Mouse (Mus musculus): ENCODE measurements around the gene Stip1.
"Not testable (repeated sequence)": the region's sequence is repeated elsewhere in the genome, so short reads cannot be mapped to it uniquely, and the experiment has no call there.

Gene Stip1

DNA sequence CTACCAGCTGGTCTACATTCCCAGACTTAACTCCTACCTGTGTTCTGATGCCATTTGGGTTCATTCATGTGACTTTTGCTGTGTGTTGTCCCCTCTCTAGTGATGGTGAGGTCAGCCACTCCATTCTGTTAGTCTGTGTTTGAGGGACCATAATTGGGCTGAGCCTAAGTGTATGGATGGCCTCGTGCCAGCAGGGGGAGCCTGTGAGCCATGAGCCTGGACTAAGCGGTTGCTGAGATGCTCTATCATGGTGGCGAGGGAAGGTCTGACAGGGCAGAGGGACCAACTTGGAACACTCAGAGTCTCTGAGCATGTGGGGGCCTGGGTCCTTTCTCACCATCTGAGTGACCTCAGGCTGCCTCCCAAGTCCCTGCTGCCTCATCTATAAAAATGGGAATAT is 24.8 kb upstream of the Stip1 start:
- DNase-seq (ENCODE audit: low spot score in 2 of 2), result peak; percentile 63 to 82

DNA sequence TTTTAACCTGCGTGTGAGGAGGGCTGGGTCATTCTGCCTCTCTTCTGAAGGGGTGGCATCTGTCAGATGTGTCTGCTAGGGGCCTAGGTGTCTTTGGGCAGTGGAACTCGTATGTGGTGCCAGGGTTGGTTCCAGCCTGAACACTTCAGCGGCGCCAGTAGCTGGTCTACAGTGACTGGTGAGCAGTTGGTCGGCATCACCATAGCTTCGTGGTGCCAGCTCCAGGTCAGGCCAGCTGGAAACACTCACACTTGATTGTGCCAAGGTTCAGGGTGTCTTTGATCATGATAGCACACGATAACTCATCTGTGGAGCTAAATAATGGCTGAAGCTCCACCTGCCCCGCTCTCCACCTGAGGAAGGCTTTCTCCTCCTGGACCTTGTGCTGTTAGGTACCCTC is 23.1 kb upstream of the Stip1 start:
- DNase-seq (ENCODE audit: low spot score in 2 of 2), result no peak

DNA sequence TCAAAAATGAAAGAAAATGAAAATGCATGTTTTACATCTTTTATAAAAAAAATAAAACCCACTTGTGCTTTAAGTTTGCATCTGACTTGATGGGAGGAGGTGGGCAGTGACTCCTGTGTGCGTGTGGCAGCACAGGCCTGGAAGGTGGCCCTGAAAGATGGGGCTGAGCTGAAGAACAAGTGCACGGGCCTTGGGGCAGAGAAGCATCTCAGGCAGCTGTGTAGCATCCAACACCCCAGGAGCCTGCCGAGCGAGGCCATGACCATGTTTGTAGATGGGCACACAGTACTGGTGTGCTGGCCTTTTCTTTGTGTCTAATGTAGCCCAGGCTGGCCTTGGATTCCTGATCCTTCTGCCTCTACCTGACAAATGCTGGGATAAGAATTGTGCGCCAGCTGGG is 22.3 kb upstream of the Stip1 start:
- DNase-seq (ENCODE audit: low spot score in 2 of 2), result no peak

DNA sequence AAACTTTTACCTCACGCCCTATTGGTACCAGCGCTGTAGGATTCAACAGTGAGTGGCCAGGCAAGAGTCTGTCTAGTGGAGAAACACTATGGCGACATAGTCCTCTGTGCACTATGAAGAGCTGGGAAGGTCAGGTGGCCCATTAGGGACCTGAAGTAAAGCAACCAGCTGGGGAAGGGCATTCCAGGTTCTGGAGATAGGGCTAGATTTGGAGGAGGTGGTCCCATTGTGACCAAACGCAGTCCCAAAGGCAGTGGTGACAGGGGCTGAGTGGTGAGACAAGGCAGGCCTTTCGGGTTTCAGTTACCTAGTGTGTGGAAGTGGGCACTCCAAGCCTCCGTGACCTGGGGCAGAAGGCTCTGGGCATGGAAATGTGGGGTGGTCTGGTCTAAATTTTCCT is 18.8 kb upstream of the Stip1 start:
- no peak for DNase-seq (ENCODE audit: low spot score in 2 of 2)

DNA sequence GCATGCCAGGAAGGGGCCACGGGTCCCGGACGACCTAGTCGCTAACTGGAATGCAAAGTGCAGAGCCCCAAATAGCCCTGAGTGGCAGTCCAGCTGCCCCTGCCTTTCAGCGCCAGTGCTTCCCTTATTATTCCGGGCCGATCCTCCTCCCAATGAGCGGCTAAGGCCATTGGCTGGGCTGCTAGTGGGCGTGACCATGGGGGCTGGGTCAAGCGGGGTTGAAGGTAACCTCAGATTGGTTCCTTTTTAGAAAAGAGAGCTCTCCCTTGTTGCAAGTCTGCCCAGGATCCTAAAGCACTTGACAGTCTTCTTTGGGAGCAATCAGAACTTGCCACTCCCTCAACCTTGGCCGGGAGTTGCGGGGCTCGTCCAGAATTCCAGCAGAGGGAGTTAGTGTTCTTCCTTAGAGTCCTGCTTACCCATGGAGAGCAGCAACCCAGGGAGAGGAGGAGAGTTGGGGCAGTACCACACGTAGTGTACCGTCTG is 18.0 kb upstream of the Stip1 start:
- peak; percentile 58 to 65 for DNase-seq (ENCODE audit: low spot score in 2 of 2)

DNA sequence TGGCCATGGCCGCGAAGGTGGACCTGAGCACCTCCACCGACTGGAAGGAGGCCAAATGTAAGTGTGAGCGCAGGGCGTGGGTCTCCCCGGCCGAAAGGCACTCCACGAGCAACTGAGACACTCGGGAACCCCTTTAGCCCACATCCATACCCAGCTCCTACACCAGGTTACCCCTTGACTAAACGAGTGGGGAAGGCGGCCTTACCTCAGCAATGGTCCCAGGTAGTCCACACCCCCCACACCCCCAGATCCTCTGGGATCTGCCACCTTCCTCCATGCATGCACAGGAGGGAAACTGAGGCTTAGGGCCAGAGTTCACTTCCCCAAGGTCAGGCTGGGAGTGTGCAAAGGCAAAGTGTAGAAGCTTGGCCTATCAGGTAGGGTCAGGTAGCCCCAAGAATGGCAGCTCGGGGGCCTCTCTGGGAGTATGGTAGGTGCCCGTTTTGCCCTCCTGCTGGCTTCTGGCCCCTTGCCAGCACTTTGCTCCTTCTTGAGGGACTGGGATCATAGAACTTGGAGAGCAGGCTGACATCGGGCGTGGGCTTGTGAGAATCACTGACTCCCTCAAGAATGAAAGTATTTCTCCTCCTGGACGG is 17.5 kb upstream of the Stip1 start:
- no peak for DNase-seq (ENCODE audit: low spot score in 2 of 2)

DNA sequence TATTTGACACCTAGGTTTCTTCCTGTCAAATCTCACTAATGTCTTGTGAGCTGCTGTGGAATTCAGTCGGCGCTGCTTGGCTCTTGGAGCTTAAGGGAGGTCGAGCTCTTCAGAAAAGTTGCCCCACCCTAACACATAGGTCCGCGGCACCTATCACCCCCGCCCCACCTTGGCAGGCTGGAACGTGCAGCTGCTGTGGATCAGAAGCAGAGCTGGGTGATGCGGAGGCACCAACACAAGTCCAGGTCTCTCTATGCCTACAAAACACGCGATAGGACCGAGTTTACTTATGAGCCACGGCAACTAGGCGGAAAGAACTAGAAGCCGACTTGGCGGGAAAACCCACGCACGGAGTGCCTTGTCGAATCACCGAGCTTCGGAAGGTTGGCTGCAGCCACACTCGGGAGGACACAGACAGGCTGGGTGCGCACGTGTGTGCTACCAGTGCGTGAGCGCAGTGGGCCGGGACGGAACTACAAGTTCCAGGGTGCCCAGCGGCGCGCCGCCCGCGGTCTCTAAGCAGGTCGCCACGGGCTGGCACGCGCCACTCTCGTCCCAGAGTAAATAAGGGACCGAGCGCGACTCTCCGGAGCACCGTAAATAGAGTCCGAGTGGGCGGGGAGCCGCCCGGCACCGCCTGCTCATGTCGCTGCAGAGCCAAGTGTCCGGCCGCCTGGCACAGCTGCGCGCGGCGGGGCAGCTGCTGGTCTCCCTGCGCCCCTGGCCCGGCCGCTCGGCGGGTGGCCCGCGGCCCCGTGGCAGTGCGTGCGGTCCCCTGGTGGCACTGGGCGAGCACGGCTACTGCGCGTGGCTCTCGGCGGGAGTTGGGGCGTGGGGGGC is 16.7 kb upstream of the Stip1 start, which contains the start of gene Macrod1:
Gene Macrod1, plus strand, starts transcription at position 563 of the 840 bp plus-strand sequence.
- peak; percentile 54 to 70 for DNase-seq (ENCODE audit: low spot score in 2 of 2)

DNA sequence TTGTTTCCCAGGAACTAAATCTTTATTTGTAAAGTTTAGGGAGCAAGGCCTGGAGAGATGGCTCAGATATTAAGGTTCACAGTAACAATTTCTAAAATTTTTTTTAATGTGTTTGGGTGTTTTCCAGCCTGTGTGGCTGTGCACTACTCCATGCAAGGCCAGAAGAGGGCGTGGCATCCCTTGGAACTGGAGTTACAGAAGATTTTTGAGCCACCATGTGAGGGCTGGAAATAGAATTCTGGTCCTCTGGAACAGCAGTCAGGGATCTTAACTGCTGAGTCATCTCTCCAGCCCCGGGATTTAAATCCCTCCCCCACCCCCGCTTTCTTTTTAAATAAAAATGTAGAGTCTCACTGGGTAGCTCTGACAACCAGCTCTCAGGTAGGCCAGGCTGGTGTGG is 15.4 kb upstream of the Stip1 start:
- no peak for DNase-seq (ENCODE audit: low spot score in 2 of 2)

DNA sequence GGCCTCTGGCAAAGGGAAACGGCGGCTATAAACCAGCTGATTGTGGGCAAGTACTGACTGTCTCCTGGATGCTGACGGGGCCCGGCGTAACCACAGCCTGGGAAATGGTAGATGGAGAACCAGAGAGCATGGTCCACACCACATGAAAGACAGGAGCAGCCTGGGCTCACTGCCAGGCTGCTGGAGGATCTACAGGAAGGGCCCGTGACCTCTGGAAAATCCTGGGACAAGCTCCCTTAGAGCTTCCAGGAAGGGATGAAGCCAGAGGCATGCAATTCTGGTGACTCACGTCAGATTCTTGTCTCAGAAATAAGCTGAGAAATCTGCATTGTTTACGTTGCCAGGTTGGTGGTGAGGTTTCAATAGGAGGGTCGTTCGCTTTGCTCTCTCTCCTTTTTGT is 15.0 kb upstream of the Stip1 start:
- DNase-seq (ENCODE audit: low spot score in 2 of 2), result no peak

DNA sequence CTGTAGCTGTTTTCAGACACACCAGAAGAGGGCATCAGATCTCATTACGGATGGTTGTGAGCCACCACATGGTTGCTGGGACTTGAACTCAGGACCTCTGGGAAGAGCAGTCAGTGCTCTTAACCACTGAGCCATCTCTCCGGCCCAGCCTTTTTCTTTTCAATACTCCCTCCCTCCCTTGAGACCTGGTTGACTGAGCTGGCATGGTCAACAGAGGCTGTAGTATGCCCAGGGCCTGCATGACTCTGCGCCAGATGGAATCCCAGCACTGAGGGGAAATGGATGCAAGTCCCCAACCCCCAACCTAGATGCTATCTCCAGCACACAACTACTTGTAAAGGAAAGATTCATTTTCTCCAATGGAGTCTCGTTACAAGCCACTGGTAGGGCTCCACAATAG is 13.6 kb upstream of the Stip1 start:
- DNase-seq (ENCODE audit: low spot score in 2 of 2), result not testable (repeated sequence)

DNA sequence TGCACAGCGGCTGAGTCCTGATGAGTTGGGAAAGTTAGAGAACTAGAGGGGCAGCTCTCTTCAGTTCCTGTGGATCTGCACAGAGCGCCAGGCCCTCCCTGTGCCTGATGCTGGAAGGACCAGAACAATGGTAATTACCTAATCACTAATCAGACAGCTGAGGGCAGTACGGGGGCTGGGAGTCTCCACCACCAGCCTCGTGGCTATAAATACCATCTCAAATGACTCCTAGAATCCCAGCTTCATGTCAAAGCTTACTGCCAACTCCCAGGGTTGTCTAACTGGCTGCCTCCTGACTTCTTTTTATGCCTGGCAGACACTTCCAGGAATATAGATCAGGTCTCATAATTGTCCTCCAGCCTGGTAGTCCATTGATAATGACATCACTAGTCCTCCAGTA is 4.9 kb upstream of the Stip1 start:
- no peak for DNase-seq (ENCODE audit: low spot score in 2 of 2)

DNA sequence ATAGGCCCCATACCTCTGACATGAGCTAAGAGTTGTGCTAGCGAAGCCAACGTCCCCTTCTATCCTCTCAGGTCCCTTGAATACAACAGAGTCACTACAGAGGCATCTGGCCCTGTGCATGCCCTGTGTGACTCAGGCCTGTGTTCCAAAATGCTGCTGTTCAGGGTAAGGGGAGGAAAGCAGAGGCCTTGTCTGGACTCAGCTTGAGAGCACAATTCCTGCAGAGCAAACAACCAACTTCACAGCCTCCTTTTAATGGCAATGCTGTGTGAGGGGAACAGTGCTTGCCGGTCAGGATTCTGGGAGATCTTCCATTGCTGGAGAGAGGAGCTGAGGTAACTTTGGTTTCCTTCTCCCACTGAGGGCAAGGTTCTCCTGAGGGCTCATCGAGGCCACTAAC is 4.5 kb upstream of the Stip1 start:
- no peak for DNase-seq (ENCODE audit: low spot score in 2 of 2)

DNA sequence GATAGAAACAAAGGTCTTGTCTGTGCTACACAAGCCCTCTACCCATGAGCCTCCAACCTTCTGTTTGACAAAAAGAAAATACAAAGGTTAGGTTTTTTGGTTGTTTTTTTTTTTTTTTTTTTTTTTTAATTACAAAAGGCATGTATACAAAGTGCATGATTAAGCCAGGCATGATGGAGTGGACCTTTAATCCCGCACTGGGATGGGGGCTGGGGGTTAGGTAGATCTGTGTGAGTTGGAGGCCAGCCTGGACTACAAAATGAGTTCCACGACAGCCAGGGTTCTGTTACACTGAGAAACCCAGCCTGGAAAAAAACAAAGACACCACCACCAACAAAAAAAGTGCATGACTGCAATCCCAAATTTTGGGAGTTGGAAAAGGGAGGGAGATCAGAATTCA is 1.4 kb upstream of the Stip1 start:
- no peak for DNase-seq (ENCODE audit: low spot score in 2 of 2)

DNA sequence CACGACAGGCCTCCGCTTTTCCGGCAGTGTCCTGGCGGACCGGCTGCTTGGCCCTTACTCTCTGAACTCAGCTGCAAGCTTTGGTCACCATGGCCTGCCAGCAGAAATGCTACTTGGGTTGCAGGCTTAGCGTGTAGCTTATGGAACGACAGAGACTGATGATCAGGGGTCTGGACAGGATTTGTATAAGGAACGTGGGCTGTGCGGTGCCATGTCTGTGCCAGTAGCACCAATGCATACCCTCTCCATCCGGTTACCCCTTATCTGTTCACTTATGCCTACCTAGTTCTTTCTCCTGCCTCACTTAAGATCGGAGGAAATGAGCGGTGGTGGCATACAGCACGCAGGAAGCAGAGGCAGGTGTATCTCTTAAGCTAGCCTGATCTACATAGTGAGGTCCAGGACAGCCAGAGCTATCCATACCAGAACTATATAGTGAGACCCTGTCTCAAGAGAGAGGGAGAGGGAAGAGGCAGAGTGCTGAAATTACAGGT is 917 bp upstream of the Stip1 start:
- DNase-seq (ENCODE audit: low spot score in 2 of 2), result no peak

DNA sequence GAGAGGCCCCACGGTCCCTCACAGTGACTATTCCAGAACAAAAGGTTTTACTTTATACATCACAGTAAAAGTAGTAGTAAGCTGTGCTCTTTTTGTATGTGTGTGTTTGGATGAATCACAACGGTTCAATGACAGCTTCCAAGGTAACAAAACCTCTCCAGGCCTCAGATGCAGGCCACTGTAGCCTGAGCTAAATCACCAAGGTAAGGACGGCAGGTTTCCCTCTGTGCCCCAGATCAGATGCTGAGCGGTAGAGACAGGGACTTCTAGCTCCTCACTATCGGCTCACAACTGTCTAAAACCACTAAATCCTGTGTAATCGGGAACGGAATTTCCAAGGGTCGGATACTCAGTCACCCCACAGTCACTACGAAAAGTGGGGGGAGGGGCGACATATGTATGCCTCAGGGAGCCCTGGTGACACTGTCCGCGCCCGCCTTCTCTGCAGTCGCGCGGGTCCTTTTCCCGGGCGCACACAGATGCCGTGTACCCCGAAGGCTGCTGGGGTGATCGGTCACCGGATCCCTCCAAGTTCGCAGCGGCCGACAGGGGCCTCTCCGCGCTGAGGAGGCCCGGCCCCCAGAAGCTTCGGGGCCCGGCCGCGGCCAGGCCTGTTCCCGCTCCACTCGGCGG is 563 bp downstream of the Stip1 start:
- peak in 1 of 2 experiments; percentile 52 for DNase-seq (ENCODE audit: low spot score in 2 of 2)

DNA sequence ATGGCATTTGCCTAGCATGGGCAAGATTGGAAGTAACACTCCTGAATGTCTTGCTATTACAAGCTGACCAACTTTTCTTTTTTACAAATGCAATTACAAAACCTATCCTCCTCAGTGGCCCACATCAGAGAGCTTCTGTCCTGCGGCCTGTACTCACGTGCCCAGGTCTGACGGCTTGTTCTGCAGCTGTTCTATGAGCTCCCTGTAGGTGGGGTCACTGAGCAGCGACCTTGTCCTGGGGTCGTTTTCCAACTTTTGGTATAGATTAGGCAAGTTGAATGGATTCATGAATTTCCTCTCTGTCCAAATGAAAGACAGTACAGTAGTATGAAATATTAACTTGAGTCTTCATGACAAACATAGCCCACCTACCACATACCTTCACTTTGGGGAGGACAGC is 5.8 kb downstream of the Stip1 start:
- DNase-seq (ENCODE audit: low spot score in 2 of 2), result no peak

DNA sequence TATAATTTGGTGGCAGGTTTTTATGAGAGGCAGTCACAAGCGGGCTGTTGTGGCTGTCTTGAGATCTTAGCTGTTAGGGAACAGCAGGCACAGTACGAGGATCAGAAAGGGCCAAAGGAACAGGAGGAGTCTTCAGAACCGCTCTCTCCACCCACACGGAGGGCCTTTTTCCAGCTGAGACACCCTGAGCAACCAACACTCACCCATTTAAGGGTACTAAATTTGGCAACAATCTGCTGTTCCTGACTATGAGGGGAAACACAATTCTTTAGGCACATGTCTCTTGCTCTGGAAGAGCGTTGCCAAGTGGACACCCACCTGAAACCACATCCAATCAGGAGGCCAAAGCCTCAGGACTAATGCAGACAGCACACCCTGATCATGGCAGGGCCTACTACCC is 10.2 kb downstream of the Stip1 start:
- no peak for DNase-seq (ENCODE audit: low spot score in 2 of 2)

DNA sequence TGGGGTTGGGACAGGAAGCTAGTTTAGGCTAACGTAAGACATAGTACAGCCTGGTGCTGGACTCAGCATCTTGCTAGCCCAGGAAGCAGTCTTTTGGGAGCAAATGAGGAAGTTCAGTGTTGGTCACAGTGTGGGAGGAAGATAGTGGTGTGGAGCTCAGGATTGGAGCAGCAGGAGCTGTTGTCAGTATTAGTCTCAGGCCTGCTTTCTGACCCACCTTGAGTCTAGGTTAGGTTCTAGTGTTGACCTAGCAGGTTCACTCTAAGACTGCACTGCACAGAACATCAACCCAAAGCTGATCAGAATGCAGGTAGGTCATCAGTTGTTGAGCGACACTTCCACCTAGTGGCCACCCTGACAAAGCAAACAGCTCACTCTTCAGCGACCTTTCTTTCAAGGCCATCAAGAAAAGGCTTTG is 19.5 kb downstream of the Stip1 start:
- DNase-seq (ENCODE audit: low spot score in 2 of 2), result peak in 1 of 2 experiments; percentile 62

DNA sequence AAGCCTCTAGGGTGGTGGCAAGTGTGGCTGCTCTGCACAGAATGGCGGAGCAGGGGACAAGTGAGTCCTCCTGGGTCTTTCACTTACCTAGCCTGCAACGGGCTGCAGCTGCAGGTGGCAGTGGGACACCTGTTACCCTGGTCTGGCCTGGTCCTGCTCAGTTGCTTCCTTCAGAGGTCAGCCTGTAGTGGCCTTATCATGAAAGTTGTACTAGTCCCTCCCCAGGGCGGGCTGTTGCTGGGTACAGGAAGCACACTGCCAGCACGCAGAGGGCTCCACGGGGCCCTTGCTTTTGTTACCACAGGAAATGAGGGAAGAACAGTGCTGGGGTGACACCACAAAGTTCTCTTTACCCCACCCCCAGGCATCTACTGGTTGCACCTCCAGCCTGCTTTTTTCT is 20.6 kb downstream of the Stip1 start, which contains the start of gene Fermt3:
Gene Fermt3, minus strand, starts transcription at position 279 of the 400 bp plus-strand sequence.
- DNase-seq (ENCODE audit: low spot score in 2 of 2), result peak; percentile 57 to 71

DNA sequence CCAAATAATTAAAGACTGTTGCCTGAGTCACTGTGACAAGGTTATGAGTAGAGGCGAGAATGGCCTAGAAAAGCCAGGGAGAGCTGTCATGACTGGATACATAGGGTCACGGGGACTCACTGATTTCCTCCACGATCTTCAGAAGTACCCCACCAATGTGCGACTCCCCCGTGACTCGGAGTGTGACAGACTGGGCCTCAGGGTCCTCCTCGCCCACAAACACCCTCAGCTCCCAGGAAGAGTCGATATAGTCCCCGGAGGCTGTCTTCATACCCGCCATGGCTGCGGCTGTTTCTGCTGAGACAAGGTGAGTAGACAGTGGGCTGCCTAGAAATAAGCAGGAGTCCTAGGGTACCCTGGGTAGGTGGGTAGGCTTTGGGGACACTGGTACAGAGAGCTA is 21.2 kb downstream of the Stip1 start:
- DNase-seq (ENCODE audit: low spot score in 2 of 2), result no peak

DNA sequence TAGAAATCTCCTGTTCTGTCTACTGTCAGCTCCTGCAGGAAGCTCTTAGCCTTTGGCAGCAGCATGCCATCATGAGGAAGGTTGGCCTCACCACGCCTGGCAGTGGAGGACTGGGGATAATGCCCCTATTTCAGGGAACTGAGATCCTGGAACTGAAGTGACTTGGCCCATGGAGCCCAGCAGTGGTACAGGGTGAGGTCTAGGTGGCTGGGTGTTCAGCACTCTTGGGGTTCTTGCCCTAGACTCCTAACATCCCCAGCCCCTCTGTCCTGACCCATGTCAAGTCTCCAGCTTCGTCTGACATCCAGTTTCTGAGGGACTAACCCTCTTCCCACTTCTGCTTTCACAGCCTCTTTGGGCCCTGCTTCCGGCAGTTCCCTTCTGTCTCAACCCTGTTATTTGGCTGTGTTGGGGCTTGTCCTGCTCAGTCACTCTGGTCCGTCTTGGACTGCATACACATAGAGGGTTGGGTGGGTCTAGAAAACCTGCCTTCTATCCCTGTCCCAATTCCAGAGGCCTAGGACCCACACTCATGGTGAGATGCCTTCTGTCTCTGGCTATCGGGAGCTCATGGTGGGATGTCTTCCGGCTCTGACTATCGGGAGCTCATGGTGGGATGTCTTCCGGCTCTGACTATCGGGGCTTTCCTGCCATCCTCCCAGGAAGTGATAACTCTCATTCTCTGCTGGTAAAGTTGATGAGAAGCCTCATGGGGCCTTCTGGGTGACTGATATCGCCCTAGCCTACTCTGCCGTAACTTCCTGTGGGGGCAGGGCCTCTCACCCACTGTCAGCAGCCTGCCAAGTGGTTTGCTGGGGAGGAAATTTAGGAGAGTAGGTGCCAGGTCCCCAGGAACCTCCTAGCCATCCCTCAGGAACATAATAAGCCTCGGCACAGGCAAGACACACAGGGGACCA is 22.0 kb downstream of the Stip1 start:
- peak in 1 of 2 experiments; percentile 46 for DNase-seq (ENCODE audit: low spot score in 2 of 2)
